ENCODE assay signal across 14 mouse cellular contexts in the genomic region with DNA sequence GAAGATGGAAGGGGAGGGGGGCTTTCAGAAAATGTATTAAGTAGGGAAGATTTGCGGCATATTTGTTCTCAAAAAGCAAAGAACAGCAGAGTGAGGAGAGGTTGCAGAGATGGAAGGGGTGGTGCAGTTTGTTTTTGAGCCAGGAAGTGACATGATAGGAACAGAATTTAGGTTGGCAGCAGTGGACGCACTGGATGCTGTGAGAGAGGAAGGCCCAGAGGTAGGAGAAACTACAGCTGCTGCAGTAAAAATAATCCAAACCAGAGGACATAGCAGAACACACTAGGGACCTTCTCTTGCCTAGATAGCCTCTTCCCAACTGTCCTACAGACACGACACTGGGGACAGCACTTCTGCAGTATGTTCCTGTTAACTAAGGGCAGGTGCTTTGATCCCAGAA. TPM values are rescaled to one million over a fixed set of nuclear protein-coding genes. Genes with fewer than 3 reads are reported as not detected.
A peak's percentile ranks its signal among the peaks of the same experiment; 100 is the strongest.
DNase-seq lines count a peak whose midpoint lies in the region; ATAC-seq and TF ChIP-seq lines count a peak whose summit lies in the region.
"Had no signal": no experiment of that assay in that cellular context is flagged by ENCODE, and none has a peak within 500 bp of the region (broad histone marks: within the 10 kb centered on the region; RNA-seq: fewer than 3 reads in every experiment).

No protein-coding gene starts in this region.

- peak; percentile 47 to 71 for DNase-seq in heart, adult 2 months
- peak; percentile 48 for DNase-seq in 3T3-L1 (ENCODE audit: low read depth, low spot score)
- DNase-seq in hindbrain, embryonic 10.5 days (ENCODE audit: low spot score) = no peak
- DNase-seq in layer of hippocampus, adult 9-11 months = no peak
- DNase-seq in left cerebral cortex, adult 8-10 months (ENCODE audit: low spot score in 2 of 2) = no peak
- DNase-seq: adrenal gland, postnatal 10 days; cerebellum, adult 11 months; thymus, postnatal 36 days had no signal

- no peak overlapping the region for H3K4me3 ChIP-seq in heart, adult 2 months
- H3K4me3 ChIP-seq in heart, embryonic 11.5 days (ENCODE audit: low read depth, low read length) = no peak overlapping the region
- H3K4me3 ChIP-seq in embryonic fibroblast, embryonic 13.5 days (ENCODE audit: insufficient read depth, low read length) = no peak overlapping the region
- H3K4me3 ChIP-seq in heart, embryonic 16.5 days (ENCODE audit: low read length) = no peak overlapping the region
- H3K4me3 ChIP-seq in hindbrain, embryonic 10.5 days = no peak overlapping the region
- H3K4me3 ChIP-seq: embryonic facial prominence, embryonic 12.5 days had no signal

- H3K27me3 ChIP-seq in heart, adult 2 months (ENCODE audit: control insufficient read depth, insufficient read depth, low read length) = no peaks in the 10 kb centered on the region
- H3K27me3 ChIP-seq in heart, embryonic 11.5 days (ENCODE audit: control insufficient read depth, insufficient read depth, low read length) = no peaks in the 10 kb centered on the region
- H3K27me3 ChIP-seq in heart, embryonic 16.5 days (ENCODE audit: control insufficient read depth, insufficient read depth, low read length) = no peaks in the 10 kb centered on the region
- H3K27me3 ChIP-seq in hindbrain, embryonic 10.5 days (ENCODE audit: insufficient read depth, poor library complexity, severe bottlenecking) = no peaks in the 10 kb centered on the region
- H3K27me3 ChIP-seq: embryonic facial prominence, embryonic 12.5 days had no signal

- H3K27ac ChIP-seq in heart, adult 2 months = peak overlapping the region; percentile 66
- no peak overlapping the region for H3K27ac ChIP-seq in heart, embryonic 11.5 days (ENCODE audit: low read depth, low read length)
- peak overlapping the region; percentile 78 for H3K27ac ChIP-seq in embryonic fibroblast, embryonic 13.5 days (ENCODE audit: insufficient read depth, low read length)
- H3K27ac ChIP-seq in heart, embryonic 16.5 days (ENCODE audit: low read length) = peak overlapping the region; percentile 59; the same call in 1 of the 2 replicates
- no peak overlapping the region for H3K27ac ChIP-seq in hindbrain, embryonic 10.5 days
- H3K27ac ChIP-seq: embryonic facial prominence, embryonic 12.5 days had no signal

- 0 out of 2 replicates have a peak, but pooled peaks have one; percentile 42 for TF ChIP-seq EP300 in heart, adult 2 months (IDR thresholded peaks at IDR 0.05; ENCODE audit: insufficient read depth, low read depth, low read length)

- intact Hi-C loops in heart, adult 2 months (cut with DNase I) = no loop called here

- H3K9me3 ChIP-seq in heart, embryonic 11.5 days (replicated peaks; ENCODE audit: control insufficient read depth, low read length) = no peaks in the 10 kb centered on the region
- no peaks in the 10 kb centered on the region for H3K9me3 ChIP-seq in heart, embryonic 16.5 days (replicated peaks; ENCODE audit: control insufficient read depth, low read length)
- no peaks in the 10 kb centered on the region for H3K9me3 ChIP-seq in hindbrain, embryonic 10.5 days
- H3K9me3 ChIP-seq: embryonic facial prominence, embryonic 12.5 days had no signal

- 19% methylated on average over 3 of the region's 3 CpGs for WGBS in heart, adult 2 months
- 53% methylated on average over 3 of the region's 3 CpGs for WGBS in heart, embryonic 11.5 days (ENCODE audit: insufficient replicate concordance)
- 56% methylated on average over 3 of the region's 3 CpGs for WGBS in heart, embryonic 16.5 days
- 82% methylated on average over 3 of the region's 3 CpGs for WGBS in hindbrain, embryonic 10.5 days

- no peak overlapping the region for H3K4me2 ChIP-seq in heart, embryonic 11.5 days
- no peak overlapping the region for H3K4me2 ChIP-seq in heart, embryonic 16.5 days (ENCODE audit: low read depth, low read length)
- H3K4me2 ChIP-seq: embryonic facial prominence, embryonic 12.5 days had no signal

- H3K36me3 ChIP-seq in heart, adult 2 months (ENCODE audit: control insufficient read depth, insufficient read depth, low read length) = peaks cover 3% of the 10 kb centered on the region; the same call in 1 of the 2 replicates
- H3K36me3 ChIP-seq in heart, embryonic 11.5 days (ENCODE audit: control insufficient read depth, insufficient read depth, low read length) = no peaks in the 10 kb centered on the region
- H3K36me3 ChIP-seq in heart, embryonic 16.5 days (ENCODE audit: control insufficient read depth, insufficient read depth) = no peaks in the 10 kb centered on the region
- no peaks in the 10 kb centered on the region for H3K36me3 ChIP-seq in hindbrain, embryonic 10.5 days
- H3K36me3 ChIP-seq: embryonic facial prominence, embryonic 12.5 days had no signal

- TF ChIP-seq CTCF in heart, adult 2 months (IDR thresholded peaks at IDR 0.05) = no peak
- no peak for TF ChIP-seq CTCF in embryonic fibroblast, embryonic 13.5 days (IDR thresholded peaks at IDR 0.05; ENCODE audit: borderline replicate concordance, insufficient read depth, low read length)

- H3K79me2 ChIP-seq in heart, adult 2 months (replicated peaks; ENCODE audit: control insufficient read depth, insufficient read depth, low read length) = peaks cover 3% of the 10 kb centered on the region

- no peak for ATAC-seq in heart, embryonic 11.5 days (replicated peaks; ENCODE audit: insufficient number of reproducible peaks, low FRiP score, low TSS enrichment)
- 0 out of 2 replicates have a peak, but pooled peaks have one; percentile 10 for ATAC-seq in heart, embryonic 16.5 days (replicated peaks; ENCODE audit: extremely low read depth, insufficient read depth, low FRiP score)
- ATAC-seq: CD4-positive, CD25-positive, alpha-beta regulatory T cell, adult 4 months; inflammation-experienced regulatory T-cells, adult 6 months had no signal

- no peak for TF ChIP-seq POLR2A in heart, adult 2 months (IDR thresholded peaks at IDR 0.05; ENCODE audit: insufficient read depth, low read depth, low read length)
- no peak for TF ChIP-seq POLR2A in embryonic fibroblast, embryonic 13.5 days (IDR thresholded peaks at IDR 0.05; ENCODE audit: low read depth, low read length)

- peaks cover 15% of the 10 kb centered on the region for H3K4me1 ChIP-seq in heart, adult 2 months (ENCODE audit: control insufficient read depth, insufficient read depth, low read length)
- no peaks in the 10 kb centered on the region; the same call in 1 of the 2 replicates for H3K4me1 ChIP-seq in heart, embryonic 11.5 days (ENCODE audit: control insufficient read depth, insufficient read depth, low read length)
- H3K4me1 ChIP-seq in embryonic fibroblast, embryonic 13.5 days (ENCODE audit: control insufficient read depth, insufficient read depth, low read length) = peaks cover 15% of the 10 kb centered on the region
- peaks cover 4% of the 10 kb centered on the region; the same call in 1 of the 2 replicates for H3K4me1 ChIP-seq in heart, embryonic 16.5 days (ENCODE audit: control insufficient read depth, insufficient read depth, low read length)
- no peaks in the 10 kb centered on the region for H3K4me1 ChIP-seq in hindbrain, embryonic 10.5 days (replicated peaks)
- H3K4me1 ChIP-seq: embryonic facial prominence, embryonic 12.5 days had no signal

- no peak overlapping the region for H3K9ac ChIP-seq in heart, adult 2 months (ENCODE audit: low read depth, low read length)
- no peak overlapping the region for H3K9ac ChIP-seq in heart, embryonic 11.5 days (ENCODE audit: low read depth, low read length)
- H3K9ac ChIP-seq in heart, embryonic 16.5 days (ENCODE audit: low read length) = no peak overlapping the region
- H3K9ac ChIP-seq: embryonic facial prominence, embryonic 12.5 days had no signal

RNA-seq across cellular contexts. Expression of a gene that starts 9.2 kb away (rescaled TPM):
- total RNA-seq in heart, adult 2 months (2021) = 10 to 100 TPM; 10.0 to 10.7 TPM
- polyA plus RNA-seq in heart, adult 2 months (2012; rRNA removed) = 4.5 and 8.8 TPM in 2 replicates
- polyA plus RNA-seq in heart, embryonic 11.5 days (2014; fragmentation: Nextera tagmentation; extraction: Ambion mirVana) = 6.0 and 8.0 TPM in 2 replicates
- polyA plus RNA-seq in embryonic fibroblast, embryonic 13.5 days (2011; ENCODE audit: insufficient read length, low read depth, missing spikeins) = 18.9 and 23.3 TPM in 2 replicates
- polyA plus RNA-seq in heart, embryonic 16.5 days (2015; fragmentation: Nextera tagmentation; extraction: Ambion mirVana) = 11.7 and 12.4 TPM in 2 replicates
- polyA plus RNA-seq in hindbrain, embryonic 10.5 days (2016; fragmentation: Nextera tagmentation; extraction: Ambion mirVana) = 9.2 and 9.7 TPM in 2 replicates
- 10 to 100 TPM; 17.4 to 18.9 (median 18.9) TPM for total RNA-seq in left cerebral cortex, adult 8-10 months (2022)

RNA-seq across cellular contexts. Expression of a gene that starts 51.3 kb away (rescaled TPM):
- total RNA-seq in heart, adult 2 months (2021) = 10 to 100 TPM; 21.3 to 22.3 TPM
- polyA plus RNA-seq in heart, adult 2 months (2012; rRNA removed) = 17.8 and 25.2 TPM in 2 replicates
- polyA plus RNA-seq in heart, embryonic 11.5 days (2014; fragmentation: Nextera tagmentation; extraction: Ambion mirVana) = 53.9 and 56.9 TPM in 2 replicates
- polyA plus RNA-seq in embryonic fibroblast, embryonic 13.5 days (2011; ENCODE audit: insufficient read length, low read depth, missing spikeins) = 46.9 and 57.5 TPM in 2 replicates
- 42.5 and 48.1 TPM in 2 replicates for polyA plus RNA-seq in heart, embryonic 16.5 days (2015; fragmentation: Nextera tagmentation; extraction: Ambion mirVana)
- 58.3 and 85.0 TPM in 2 replicates for polyA plus RNA-seq in hindbrain, embryonic 10.5 days (2016; fragmentation: Nextera tagmentation; extraction: Ambion mirVana)
- total RNA-seq in left cerebral cortex, adult 8-10 months (2022) = 10 to 100 TPM; 31.8 to 37.7 (median 33.7) TPM

Comparison
In these comparisons a context has a peak if more than half of its experiments do, and no peak if none do; other contexts are left out.
1. H3K27ac ChIP-seq: peak in heart, adult 2 months (single experiment), embryonic fibroblast, embryonic 13.5 days (single experiment) and heart, embryonic 16.5 days (single experiment); none in heart, embryonic 11.5 days (single experiment) and hindbrain, embryonic 10.5 days (single experiment).
2. DNase-seq: peak in heart, adult 2 months (2 of 2) and 3T3-L1 (single experiment); none in hindbrain, embryonic 10.5 days (single experiment), layer of hippocampus, adult 9-11 months (single experiment) and left cerebral cortex, adult 8-10 months (0 of 2).